Mouse (Mus musculus) mesoderm, embryonic 11.5 days (tissue): ENCODE results near the gene Stmn3.

ENCODE experiments used
- DNase-seq: peaks from one replicate; pipeline ENCODE4 v3.0.0-alpha.2; 2012; ENCODE audit warnings: low read depth, low spot score

Stmn3 gene

DNA sequence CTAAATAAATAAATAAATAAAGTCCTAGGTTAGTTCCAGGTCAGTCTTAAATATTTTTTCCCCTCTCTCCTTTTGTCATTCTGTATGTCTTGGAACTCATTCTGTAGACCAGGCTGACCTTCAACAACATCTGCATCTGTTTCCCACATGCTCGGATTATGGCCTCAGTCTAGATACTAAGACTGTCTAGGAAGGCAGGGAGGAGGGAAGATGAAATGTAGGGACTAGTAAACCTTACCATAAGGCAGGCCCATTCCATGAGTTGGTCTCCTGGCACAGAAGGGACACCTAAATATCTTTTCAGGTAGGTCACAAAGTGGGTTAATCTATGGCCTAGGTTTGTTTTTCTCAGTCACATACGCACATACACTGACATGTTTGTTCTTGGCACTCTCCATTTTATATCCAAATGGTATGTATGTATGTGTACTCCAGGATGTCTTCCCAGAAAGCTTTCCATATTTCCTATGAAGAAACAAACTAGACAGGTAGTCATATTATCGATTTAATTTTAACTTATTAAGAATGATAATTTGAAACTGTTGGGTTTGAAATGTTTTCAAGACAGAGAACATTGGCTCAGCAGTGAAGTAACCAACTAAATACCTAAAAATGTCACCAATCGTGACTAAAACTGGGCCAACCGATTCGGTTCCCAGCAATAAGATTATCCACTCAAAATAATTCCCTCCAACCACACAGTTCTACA, 27.5 kb downstream of the Stmn3 start:
- no peak for DNase-seq

GRCm38 (mm10) chr2:181279968-181280367, 34.3 kb downstream of the Stmn3 start:
- DNase-seq = no peak

DNA sequence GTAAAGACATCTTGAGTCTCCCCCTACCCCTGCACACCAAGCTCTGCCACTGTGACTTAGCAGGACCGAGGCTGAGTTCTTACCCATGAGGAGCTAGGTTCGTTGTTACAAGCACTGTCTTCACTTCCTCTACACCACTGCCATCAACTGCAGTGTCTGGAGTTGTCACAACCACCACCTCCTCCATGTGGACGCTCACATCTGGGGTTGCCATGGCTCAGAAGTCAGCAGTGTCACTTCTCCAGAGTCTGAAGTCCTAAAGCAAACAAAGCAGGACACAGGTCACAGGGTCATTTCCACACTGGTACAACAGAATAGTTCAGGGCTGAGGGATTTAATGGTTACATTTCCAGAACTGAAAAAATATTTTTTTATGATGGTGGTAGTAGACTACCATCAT, 36.4 kb downstream of the Stmn3 start:
- no peak for DNase-seq

DNA sequence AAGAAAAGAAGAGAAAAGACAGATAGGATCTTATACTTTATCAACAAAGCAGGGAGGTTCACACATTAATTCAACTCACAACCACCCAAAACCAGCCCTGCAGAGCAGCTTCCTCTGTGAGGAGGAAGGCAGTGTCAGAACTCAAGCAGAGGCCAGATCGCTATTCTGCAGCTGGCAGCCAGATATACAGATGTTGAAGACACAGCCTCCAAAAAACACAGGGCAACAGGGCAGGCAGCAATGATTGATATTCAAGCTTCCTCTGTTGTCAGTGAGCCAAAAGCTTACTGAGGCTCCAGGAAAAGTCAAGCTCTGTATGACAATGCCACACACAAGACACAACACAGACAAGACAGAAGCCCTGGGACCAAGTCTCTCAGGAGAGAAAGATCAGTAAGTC, 37.5 kb downstream of the Stmn3 start:
- DNase-seq = no peak

- DNase-seq = no peak
These were observed 39.7 kb downstream of the Stmn3 start for GRCm38 (mm10) chr2:181274639-181275038.

DNA sequence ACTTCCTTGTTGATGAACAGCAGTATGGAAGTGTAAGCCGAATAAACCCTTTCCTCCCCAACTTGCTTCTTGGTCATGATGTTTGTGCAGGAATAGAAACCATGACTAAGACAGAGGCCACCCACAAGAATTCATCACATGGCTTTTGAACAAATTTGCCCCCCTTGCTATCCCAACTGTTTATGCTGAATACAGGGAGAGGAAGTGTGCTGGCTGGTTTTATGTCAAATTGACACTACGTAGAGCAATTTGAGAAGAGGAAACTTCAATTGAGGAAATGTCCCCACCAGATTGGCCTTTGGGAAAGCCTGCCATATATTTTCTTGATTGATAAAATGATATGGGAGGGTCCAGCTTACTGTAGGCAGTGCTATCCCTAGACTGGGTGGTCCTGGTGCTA, 40.5 kb downstream of the Stmn3 start:
- DNase-seq = no peak

- no peak for DNase-seq
These were observed 42.2 kb downstream of the Stmn3 start for GRCm38 (mm10) chr2:181272092-181272491.

GRCm38 (mm10) chr2:181266839-181267238, 47.5 kb downstream of the Stmn3 start:
- DNase-seq = no peak
